ENCODE assay signal across 19 mouse cellular contexts in genomic region chr1:92004906-92005616, GRCm38 (mm10).
A peak's percentile ranks its signal among the peaks of the same experiment; 100 is the strongest.
DNase-seq lines count a peak whose midpoint lies in the region; ATAC-seq and TF ChIP-seq lines count a peak whose summit lies in the region.
"Had no signal": no experiment of that assay in that cellular context is flagged by ENCODE, and none has a peak within 500 bp of the region (broad histone marks: within the 10 kb centered on the region; RNA-seq: fewer than 3 reads in every experiment).

No protein-coding gene starts in this region.

- H3K9me3 ChIP-seq in forebrain, embryonic 11.5 days (ENCODE audit: control insufficient read depth, low read length) = no peaks in the 10 kb centered on the region
- H3K9me3 ChIP-seq in forebrain, embryonic 10.5 days = no peaks in the 10 kb centered on the region
- no peaks in the 10 kb centered on the region for H3K9me3 ChIP-seq in lung, postnatal 0 days (ENCODE audit: low read length)
- H3K9me3 ChIP-seq in intestine, embryonic 16.5 days (ENCODE audit: control insufficient read depth, low read length) = no peaks in the 10 kb centered on the region
- no peaks in the 10 kb centered on the region for H3K9me3 ChIP-seq in hindbrain, embryonic 10.5 days
- H3K9me3 ChIP-seq: heart, embryonic 10.5 days; liver, embryonic 12.5 days; neural tube, embryonic 12.5 days had no signal

- no peak for TF ChIP-seq CTCF in Patski (IDR thresholded peaks at IDR 0.05)
- no peak for TF ChIP-seq CTCF in lung, postnatal 0 days (IDR thresholded peaks at IDR 0.05)

- TF ChIP-seq EP300 in lung, postnatal 0 days (IDR thresholded peaks at IDR 0.05) = no peak

- 77% methylated on average over 8 of the region's 8 CpGs for WGBS in forebrain, embryonic 11.5 days
- WGBS in forebrain, embryonic 10.5 days = 83% methylated on average over 8 of the region's 8 CpGs
- 52% methylated on average over 8 of the region's 8 CpGs for WGBS in lung, postnatal 0 days
- WGBS in intestine, embryonic 16.5 days = 55% methylated on average over 8 of the region's 8 CpGs
- 81% methylated on average over 8 of the region's 8 CpGs for WGBS in hindbrain, embryonic 10.5 days

- no peaks in the 10 kb centered on the region for H3K36me3 ChIP-seq in forebrain, embryonic 11.5 days (ENCODE audit: control insufficient read depth, insufficient read depth, low read length)
- H3K36me3 ChIP-seq in forebrain, embryonic 10.5 days (replicated peaks) = peaks cover 20% of the 10 kb centered on the region
- H3K36me3 ChIP-seq in lung, postnatal 0 days (ENCODE audit: insufficient read depth, low read length) = no peaks in the 10 kb centered on the region
- H3K36me3 ChIP-seq in intestine, embryonic 16.5 days (ENCODE audit: control insufficient read depth, insufficient read depth, low read length) = peaks cover 4% of the 10 kb centered on the region; the same call in 1 of the 2 replicates
- peaks cover 24% of the 10 kb centered on the region for H3K36me3 ChIP-seq in hindbrain, embryonic 10.5 days
- H3K36me3 ChIP-seq: neural tube, embryonic 12.5 days had no signal

- H3K4me1 ChIP-seq in forebrain, embryonic 11.5 days (replicated peaks; ENCODE audit: control insufficient read depth, insufficient read depth, low read length) = no peaks in the 10 kb centered on the region
- H3K4me1 ChIP-seq in forebrain, embryonic 10.5 days = peaks cover 16% of the 10 kb centered on the region
- peaks cover 4% of the 10 kb centered on the region; the same call in 1 of the 2 replicates for H3K4me1 ChIP-seq in lung, postnatal 0 days (ENCODE audit: insufficient read depth, low read depth, low read length)
- peaks cover 7% of the 10 kb centered on the region for H3K4me1 ChIP-seq in intestine, embryonic 16.5 days (ENCODE audit: control insufficient read depth, insufficient read depth, low read length)
- no peaks in the 10 kb centered on the region for H3K4me1 ChIP-seq in hindbrain, embryonic 10.5 days (replicated peaks)
- H3K4me1 ChIP-seq: liver, embryonic 12.5 days; neural tube, embryonic 12.5 days had no signal

- no peak for ATAC-seq in forebrain, embryonic 11.5 days (replicated peaks; ENCODE audit: low FRiP score)
- peak; percentile 51 for ATAC-seq in Patski
- peak; percentile 68 for ATAC-seq in lung, postnatal 0 days
- no peak for ATAC-seq in intestine, embryonic 16.5 days
- ATAC-seq: forebrain, embryonic 14.5 days; intestine, postnatal 0 days; liver, embryonic 12.5 days had no signal

- in situ Hi-C loops in Patski (cut with MboI; ENCODE audit: low pct_unique_long_range_greater_than_20kb) = loop anchor here (10.0 kb wide), 1 partner anchor 170 kb away; no protein-coding TSS in a partner anchor

- H3K9ac ChIP-seq in forebrain, embryonic 11.5 days (ENCODE audit: low read length) = no peak overlapping the region
- no peak overlapping the region for H3K9ac ChIP-seq in lung, postnatal 0 days (replicated peaks; ENCODE audit: low read depth)
- no peak overlapping the region for H3K9ac ChIP-seq in intestine, embryonic 16.5 days (ENCODE audit: low read depth, low read length)
- H3K9ac ChIP-seq: liver, embryonic 12.5 days; neural tube, embryonic 12.5 days had no signal

- peak; percentile 20 for DNase-seq in forebrain, embryonic 11.5 days (ENCODE audit: low spot score)
- no peak for DNase-seq in forebrain, embryonic 10.5 days (ENCODE audit: extremely low spot score, low spot score)
- DNase-seq in Patski (ENCODE audit: low read depth, low spot score) = peak; percentile 50
- DNase-seq in kidney, postnatal 10 days = peak; percentile 82
- DNase-seq in lung, postnatal 0 days (ENCODE audit: low spot score) = peak; percentile 40
- DNase-seq in embryo, embryonic 11 days = no peak
- DNase-seq in hindbrain, embryonic 10.5 days (ENCODE audit: low spot score) = no peak
- DNase-seq: cerebellum, adult 8-10 months; heart, postnatal 4 days; midbrain, embryonic 14.5 days; spleen, adult 18-20 months; thymus, adult 18-20 months had no signal

- CTCF ChIA-PET in Patski (lab: Charles Lee) = interaction anchor here (1.5 kb wide), 1 partner anchor 9 kb away, joined by 3 read pairs; no protein-coding TSS in a partner anchor

- no peak overlapping the region for H3K4me3 ChIP-seq in forebrain, embryonic 11.5 days (ENCODE audit: low read depth, low read length)
- no peak overlapping the region for H3K4me3 ChIP-seq in forebrain, embryonic 10.5 days
- no peak overlapping the region for H3K4me3 ChIP-seq in lung, postnatal 0 days (ENCODE audit: low read depth, low read length)
- H3K4me3 ChIP-seq in intestine, embryonic 16.5 days (ENCODE audit: low read length) = no peak overlapping the region
- H3K4me3 ChIP-seq in hindbrain, embryonic 10.5 days = no peak overlapping the region
- H3K4me3 ChIP-seq: heart, embryonic 10.5 days; left cerebral cortex, adult 2 months; liver, embryonic 12.5 days; neural tube, embryonic 12.5 days had no signal

- POLR2A ChIA-PET in Patski (lab: Charles Lee) = no interaction called here

- no peaks in the 10 kb centered on the region for H3K27me3 ChIP-seq in forebrain, embryonic 11.5 days (ENCODE audit: control insufficient read depth, insufficient read depth, low read length)
- H3K27me3 ChIP-seq in forebrain, embryonic 10.5 days (ENCODE audit: poor library complexity, severe bottlenecking) = no peaks in the 10 kb centered on the region
- no peaks in the 10 kb centered on the region for H3K27me3 ChIP-seq in Patski
- no peaks in the 10 kb centered on the region for H3K27me3 ChIP-seq in lung, postnatal 0 days (replicated peaks; ENCODE audit: insufficient read depth, low read length)
- no peaks in the 10 kb centered on the region for H3K27me3 ChIP-seq in intestine, embryonic 16.5 days (replicated peaks; ENCODE audit: control insufficient read depth, insufficient read depth, low read length)
- no peaks in the 10 kb centered on the region for H3K27me3 ChIP-seq in hindbrain, embryonic 10.5 days (ENCODE audit: insufficient read depth, poor library complexity, severe bottlenecking)
- H3K27me3 ChIP-seq: liver, embryonic 12.5 days; neural tube, embryonic 12.5 days had no signal

- H3K4me2 ChIP-seq in forebrain, embryonic 11.5 days (ENCODE audit: low read depth, low read length, severe bottlenecking) = no peak overlapping the region
- H3K4me2 ChIP-seq in lung, postnatal 0 days (replicated peaks; ENCODE audit: low read depth, low read length) = no peak overlapping the region
- no peak overlapping the region for H3K4me2 ChIP-seq in intestine, embryonic 16.5 days (ENCODE audit: low read depth, low read length)
- H3K4me2 ChIP-seq: liver, embryonic 12.5 days; neural tube, embryonic 12.5 days had no signal

- no peak overlapping the region for H3K27ac ChIP-seq in forebrain, embryonic 11.5 days (ENCODE audit: low read depth, low read length)
- no peak overlapping the region for H3K27ac ChIP-seq in forebrain, embryonic 10.5 days
- no peak overlapping the region for H3K27ac ChIP-seq in lung, postnatal 0 days (ENCODE audit: low read length)
- no peak overlapping the region for H3K27ac ChIP-seq in intestine, embryonic 16.5 days (ENCODE audit: low read length)
- no peak overlapping the region for H3K27ac ChIP-seq in hindbrain, embryonic 10.5 days
- H3K27ac ChIP-seq: heart, embryonic 10.5 days; left cerebral cortex, adult 2 months; liver, embryonic 12.5 days; neural tube, embryonic 12.5 days had no signal

Comparison
In these comparisons a context has a peak if more than half of its experiments do, and no peak if none do; other contexts are left out.
1. DNase-seq: peak in forebrain, embryonic 11.5 days (single experiment), Patski (single experiment), kidney, postnatal 10 days (single experiment) and lung, postnatal 0 days (single experiment); none in forebrain, embryonic 10.5 days (single experiment), embryo, embryonic 11 days (single experiment) and hindbrain, embryonic 10.5 days (single experiment).
2. ATAC-seq: peak in Patski (single experiment) and lung, postnatal 0 days (single experiment); none in forebrain, embryonic 11.5 days (single experiment) and intestine, embryonic 16.5 days (single experiment).